In the genomic region with DNA sequence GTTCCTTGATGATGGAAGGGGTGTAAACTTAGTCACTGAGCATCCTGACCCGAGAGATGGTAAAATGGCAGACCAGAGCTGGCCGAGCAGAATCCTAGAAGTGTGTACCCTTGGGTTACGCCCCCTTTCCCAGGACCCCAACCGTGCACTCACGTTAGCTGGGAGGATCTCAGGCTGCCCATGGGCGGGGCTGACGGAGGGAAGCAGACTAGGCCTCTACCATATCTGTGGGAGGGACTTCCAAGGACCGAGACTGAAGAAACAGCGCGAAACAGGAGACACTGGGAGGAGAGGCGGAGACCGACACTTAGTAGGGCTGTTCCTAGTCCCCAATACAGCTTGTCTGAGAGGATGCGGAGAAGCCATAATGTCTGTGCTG, we compare ENCODE assay signal across 8 mouse cellular contexts. TPM values are rescaled to one million over a fixed set of nuclear protein-coding genes. Genes with fewer than 3 reads are reported as not detected.
A peak's percentile ranks its signal among the peaks of the same experiment; 100 is the strongest.
DNase-seq lines count a peak whose midpoint lies in the region; ATAC-seq lines count a peak whose summit lies in the region.

No protein-coding gene starts in this region.

- H3K27me3 ChIP-seq in heart, embryonic 11.5 days (ENCODE audit: control insufficient read depth, insufficient read depth, low read length) = peaks cover 59% of the 10 kb centered on the region
- peaks cover 93% of the 10 kb centered on the region for H3K27me3 ChIP-seq in limb, embryonic 12.5 days
- H3K27me3 ChIP-seq in midbrain, embryonic 12.5 days = peaks cover 93% of the 10 kb centered on the region

- H3K36me3 ChIP-seq in heart, embryonic 11.5 days (ENCODE audit: control insufficient read depth, insufficient read depth, low read length) = no peaks in the 10 kb centered on the region; the same call in 1 of the 2 replicates
- H3K36me3 ChIP-seq in limb, embryonic 12.5 days = peaks cover 14% of the 10 kb centered on the region
- peaks cover 11% of the 10 kb centered on the region for H3K36me3 ChIP-seq in midbrain, embryonic 12.5 days

- WGBS in heart, embryonic 11.5 days (ENCODE audit: insufficient replicate concordance) = 2% methylated on average over 13 of the region's 13 CpGs
- 3% methylated on average over 13 of the region's 13 CpGs for WGBS in limb, embryonic 12.5 days
- WGBS in midbrain, embryonic 12.5 days = 3% methylated on average over 13 of the region's 13 CpGs

- no peak overlapping the region for H3K9ac ChIP-seq in heart, embryonic 11.5 days (ENCODE audit: low read depth, low read length)
- H3K9ac ChIP-seq in limb, embryonic 12.5 days (replicated peaks) = no peak overlapping the region
- no peak overlapping the region for H3K9ac ChIP-seq in midbrain, embryonic 12.5 days (replicated peaks)

- ATAC-seq in heart, embryonic 11.5 days (replicated peaks; ENCODE audit: insufficient number of reproducible peaks, low FRiP score, low TSS enrichment) = 0 out of 2 replicates have a peak, but pooled peaks have one; percentile 16
- no peak for ATAC-seq in limb, embryonic 12.5 days (ENCODE audit: insufficient number of reproducible peaks, insufficient read depth, low FRiP score, low TSS enrichment, low read depth)
- no peak for ATAC-seq in midbrain, embryonic 12.5 days (ENCODE audit: low FRiP score, low read depth)
- no peak for ATAC-seq in activated CD4-positive, CD25-positive, alpha-beta regulatory T cell, adult 4 months

- H3K4me3 ChIP-seq in heart, embryonic 11.5 days (ENCODE audit: low read depth, low read length) = peak overlapping the region; percentile 53
- peak overlapping the region; percentile 54 for H3K4me3 ChIP-seq in limb, embryonic 12.5 days (replicated peaks)
- H3K4me3 ChIP-seq in midbrain, embryonic 12.5 days = 0 out of 2 replicates have a peak overlapping the region, but pooled peaks have one; percentile 40

- no peak overlapping the region for H3K27ac ChIP-seq in heart, embryonic 11.5 days (ENCODE audit: low read depth, low read length)
- H3K27ac ChIP-seq in limb, embryonic 12.5 days = no peak overlapping the region
- no peak overlapping the region for H3K27ac ChIP-seq in midbrain, embryonic 12.5 days (replicated peaks)

- H3K4me2 ChIP-seq in heart, embryonic 11.5 days = peak overlapping the region; percentile 93
- peak overlapping the region; percentile 87 for H3K4me2 ChIP-seq in limb, embryonic 12.5 days
- H3K4me2 ChIP-seq in midbrain, embryonic 12.5 days (replicated peaks) = peak overlapping the region; percentile 57

- peaks cover 26% of the 10 kb centered on the region for H3K4me1 ChIP-seq in heart, embryonic 11.5 days (ENCODE audit: control insufficient read depth, insufficient read depth, low read length)
- peaks cover 43% of the 10 kb centered on the region for H3K4me1 ChIP-seq in limb, embryonic 12.5 days (replicated peaks)
- peaks cover 38% of the 10 kb centered on the region for H3K4me1 ChIP-seq in midbrain, embryonic 12.5 days

- no peaks in the 10 kb centered on the region for H3K9me3 ChIP-seq in heart, embryonic 11.5 days (replicated peaks; ENCODE audit: control insufficient read depth, low read length)
- H3K9me3 ChIP-seq in limb, embryonic 12.5 days = no peaks in the 10 kb centered on the region; the same call in 1 of the 2 replicates
- no peaks in the 10 kb centered on the region for H3K9me3 ChIP-seq in midbrain, embryonic 12.5 days

- peak; percentile 27 for DNase-seq in thymus, postnatal 4 days
- no peak for DNase-seq in thymus, postnatal 25 days
- no peak for DNase-seq in adrenal gland, postnatal 4 days (ENCODE audit: low spot score in 2 of 2)
- DNase-seq in layer of hippocampus, adult 8-10 months (ENCODE audit: low spot score in 2 of 2) = no peak

RNA-seq across cellular contexts. Expression of a gene that starts 1.4 kb away (rescaled TPM):
- 3.4 and 4.4 TPM in 2 replicates for polyA plus RNA-seq in heart, embryonic 11.5 days (2014; fragmentation: Nextera tagmentation; extraction: Ambion mirVana)
- polyA plus RNA-seq in limb, embryonic 12.5 days (2016; fragmentation: Nextera tagmentation; extraction: Ambion mirVana) = 4.8 and 7.1 TPM in 2 replicates
- 4.3 and 4.4 TPM in 2 replicates for polyA plus RNA-seq in midbrain, embryonic 12.5 days (2016; fragmentation: Nextera tagmentation; extraction: Ambion mirVana)
- 10 to 100 TPM; 21.0 to 22.3 TPM for total RNA-seq in adrenal gland, postnatal 4 days (2021)
- 10 to 100 TPM; 25.5 to 33.2 TPM for polyA plus RNA-seq in activated CD4-positive, CD25-positive, alpha-beta regulatory T cell, adult 4 months (2017; shearing (Covaris generic))
- 10 to 100 TPM in 3 of 4 experiments, 1 to 10 TPM in 1; 9.8 to 19.8 (median 15.6) TPM for total RNA-seq in layer of hippocampus, adult 8-10 months (2022)

RNA-seq across cellular contexts. Expression of a gene that starts 50.4 kb away (rescaled TPM):
- polyA plus RNA-seq in heart, embryonic 11.5 days (2014; fragmentation: Nextera tagmentation; extraction: Ambion mirVana) = 4.4 and 5.2 TPM in 2 replicates
- 7.8 and 9.1 TPM in 2 replicates for polyA plus RNA-seq in limb, embryonic 12.5 days (2016; fragmentation: Nextera tagmentation; extraction: Ambion mirVana)
- polyA plus RNA-seq in midbrain, embryonic 12.5 days (2016; fragmentation: Nextera tagmentation; extraction: Ambion mirVana) = 12.1 and 12.7 TPM in 2 replicates
- 10 to 100 TPM; 18.0 TPM for total RNA-seq in adrenal gland, postnatal 4 days (2021)
- 1 to 10 TPM; 7.0 to 9.3 TPM for polyA plus RNA-seq in activated CD4-positive, CD25-positive, alpha-beta regulatory T cell, adult 4 months (2017; shearing (Covaris generic))
- total RNA-seq in layer of hippocampus, adult 8-10 months (2022) = 10 to 100 TPM; 17.9 to 23.4 (median 20.4) TPM
